Mouse (Mus musculus) adrenal gland, postnatal 25 days (tissue): Measurements from ENCODE around the gene Gm5485. TPM values are rescaled to one million over a fixed set of nuclear protein-coding genes. Genes with fewer than 3 reads are reported as not detected.

Experiments used
- DNase-seq: peaks from one replicate; pipeline ENCODE4 v3.0.0; 2021; ENCODE audit warnings: mixed read lengths
- total RNA-seq: library from RNA; stranded (reverse); gene quantifications from 2 replicates; pipeline ENCODE4 v1.2.3, GENCODE M21; 2021

The Gm5485 gene
- total RNA-seq, 1 experiment from 2014 or later, result not detected

DNA sequence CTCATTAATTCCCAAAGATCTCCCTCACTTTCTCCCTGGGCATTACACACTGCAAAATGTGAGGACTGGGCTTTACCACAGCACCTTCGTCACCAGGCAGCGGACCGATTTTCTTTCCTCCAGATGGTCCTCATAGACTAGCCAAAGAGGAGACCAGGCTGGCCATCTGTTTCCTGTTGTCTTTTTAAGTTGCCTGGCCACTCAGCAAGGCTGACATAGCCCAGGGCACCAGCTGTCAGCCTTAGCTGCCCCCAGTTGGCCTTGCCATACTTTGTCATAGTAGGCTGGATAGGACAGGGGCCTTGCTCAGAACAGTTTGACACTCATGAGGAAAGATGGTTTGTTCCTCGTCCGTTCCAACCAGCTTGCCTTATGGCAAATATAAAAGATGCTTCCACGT is 39.8 kb downstream of the Gm5485 start:
- DNase-seq, result no peak

DNA sequence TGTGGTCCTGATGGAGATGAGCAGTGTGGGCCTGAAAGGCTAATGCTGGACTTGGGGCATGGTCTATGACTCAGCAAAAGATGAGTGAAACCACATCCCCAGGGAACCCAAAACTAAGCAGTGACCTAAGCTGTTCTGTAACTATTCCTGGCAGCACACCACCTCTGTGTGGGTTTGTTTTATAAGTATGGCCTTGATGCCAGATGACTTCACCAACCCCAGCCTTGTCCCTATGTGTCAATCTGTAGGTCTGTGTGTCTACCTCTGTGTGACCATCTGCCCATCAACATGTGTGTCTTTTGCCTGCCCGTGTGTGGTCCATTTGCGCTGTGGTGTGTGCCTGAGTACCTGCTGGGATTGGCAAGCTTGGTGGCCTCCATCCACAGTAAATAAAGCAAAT is 44.1 kb downstream of the Gm5485 start:
- peak; percentile 36 for DNase-seq

DNA sequence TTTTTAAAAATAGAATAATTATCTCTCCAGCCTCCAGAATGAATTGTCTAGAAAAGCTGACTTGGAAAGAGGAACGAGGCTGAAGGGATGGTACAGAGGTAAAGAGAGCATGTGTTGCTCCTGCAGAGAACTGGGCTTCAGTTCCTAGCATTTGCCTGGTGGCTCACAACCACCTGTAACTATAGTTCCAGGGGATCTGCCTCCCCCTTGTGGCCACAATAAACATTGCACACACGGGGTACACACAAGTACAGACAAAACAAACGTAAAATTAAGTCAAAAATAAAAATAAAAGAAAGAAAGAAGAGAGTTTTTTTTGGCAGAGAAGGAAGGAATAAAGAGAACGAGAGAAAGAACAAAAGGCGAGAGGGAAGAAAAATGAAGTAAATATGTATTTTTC is 45.4 kb downstream of the Gm5485 start:
- DNase-seq, result no peak

DNA sequence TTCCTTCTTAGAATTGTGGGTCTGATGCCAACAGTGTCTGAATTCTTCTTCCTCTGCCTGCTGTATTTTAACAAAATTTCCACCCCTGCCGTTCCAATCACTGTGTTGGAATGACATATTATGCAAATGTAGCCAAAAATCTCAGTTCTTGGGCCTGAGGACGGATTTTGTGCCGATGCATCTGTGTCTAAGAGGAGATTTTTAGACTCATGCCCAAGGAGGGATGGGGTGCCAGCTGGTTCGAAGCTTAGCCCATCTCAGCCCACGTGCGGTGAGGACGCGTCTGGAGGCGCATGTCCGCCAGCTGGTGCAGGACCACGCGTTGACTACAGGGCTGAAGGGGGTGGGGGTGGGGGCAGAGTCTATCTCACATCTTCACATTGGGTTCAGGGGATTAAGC is 51.3 kb downstream of the Gm5485 start:
- no peak for DNase-seq

DNA sequence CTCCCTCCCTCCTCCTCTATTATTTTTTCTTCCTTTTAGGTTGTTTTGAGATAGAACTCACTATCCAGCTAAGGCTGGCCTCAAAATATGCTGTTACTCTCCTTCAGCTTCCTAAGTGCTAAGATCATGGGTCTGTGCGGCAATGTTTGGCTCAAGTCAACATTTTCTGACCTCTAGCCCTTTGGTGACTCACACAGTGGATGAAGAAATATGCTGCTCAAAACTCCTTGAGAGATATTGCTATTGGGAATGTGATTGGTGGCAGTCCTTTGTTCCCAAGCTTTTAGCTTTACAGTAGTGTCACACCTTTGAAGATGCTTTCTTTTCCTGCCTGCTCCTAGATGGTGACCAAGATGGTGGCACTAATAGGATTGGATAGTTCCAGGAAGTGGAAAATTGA is 55.8 kb downstream of the Gm5485 start:
- DNase-seq, result peak; percentile 5

DNA sequence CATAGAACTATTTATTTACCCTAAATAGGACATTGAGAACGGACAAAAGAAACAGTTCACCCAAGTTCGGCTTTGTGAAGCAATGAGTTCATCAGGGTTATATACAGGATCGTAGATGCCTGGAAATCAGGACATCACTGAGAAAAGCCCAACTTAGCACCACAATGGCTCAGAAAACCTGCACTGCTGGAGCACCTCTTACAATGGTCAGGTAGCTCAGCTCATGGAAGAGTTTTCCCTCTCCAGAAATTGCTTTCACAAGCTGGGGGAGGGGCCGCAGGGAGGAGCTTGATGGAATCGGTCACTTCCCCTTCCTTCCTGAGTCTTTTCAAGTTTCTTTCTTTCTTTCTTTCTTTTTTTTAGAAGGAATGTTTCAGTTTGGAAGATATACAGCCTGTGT is 56.5 kb downstream of the Gm5485 start:
- DNase-seq, result no peak

Other genes starting within 250 kb of the Gm5485 start
- gene Dppa4, start 128.7 kb downstream of the Gm5485 start, total RNA-seq, result not detected in 2 replicates
- not detected in 2 replicates for gene Dppa2, start 108.5 kb downstream of the Gm5485 start, total RNA-seq
- gene Morc1, start 18.8 kb upstream of the Gm5485 start, total RNA-seq, result not detected in 2 replicates